Mouse (Mus musculus): ENCODE data around the gene Abcb1b. TPM values are rescaled to one million over a fixed set of nuclear protein-coding genes. Genes with fewer than 3 reads are reported as not detected.
"Not testable (repeated sequence)": the region's sequence is repeated elsewhere in the genome, so short reads cannot be mapped to it uniquely, and the experiment has no call there.

Gene Abcb1b
- total and polyA plus RNA-seq, 2 experiments = 0.23 to 1.1 TPM

- no peak overlapping the region for H3K4me3 ChIP-seq (ENCODE audit: insufficient read depth, low read depth, low read length)
- no peaks in the 10 kb centered on the region for H3K27me3 ChIP-seq (ENCODE audit: control insufficient read depth, insufficient read depth, low read length)
- no peak overlapping the region for H3K27ac ChIP-seq (replicated peaks; ENCODE audit: insufficient read depth, low read depth, low read length)
- H3K9ac ChIP-seq (ENCODE audit: low read depth, low read length) = no peak overlapping the region
- H3K79me2 ChIP-seq (ENCODE audit: control insufficient read depth, insufficient read depth, low read length) = no peaks in the 10 kb centered on the region
- no peaks in the 10 kb centered on the region; the same call in 1 of the 2 replicates for H3K4me1 ChIP-seq (ENCODE audit: control insufficient read depth, insufficient read depth, low read length)
- no peaks in the 10 kb centered on the region for H3K36me3 ChIP-seq (ENCODE audit: control insufficient read depth, insufficient read depth, low read length)
- WGBS = 84% methylated on average over 4 of the region's 4 CpGs
- DNase-seq (ENCODE audit: extremely low read depth, low read depth, low spot score) = no peak
- TF ChIP-seq POLR2A (IDR thresholded peaks at IDR 0.05; ENCODE audit: extremely low read depth, insufficient read depth, low read length) = no peak
- TF ChIP-seq CTCF (IDR thresholded peaks at IDR 0.05; ENCODE audit: low read depth, low read length) = no peak
Measured at GRCm38 (mm10) chr5:8850851-8851250, 52.9 kb downstream of the Abcb1b start.

- no peaks in the 10 kb centered on the region for H3K79me2 ChIP-seq (ENCODE audit: control insufficient read depth, insufficient read depth, low read length)
- TF ChIP-seq POLR2A (IDR thresholded peaks at IDR 0.05; ENCODE audit: extremely low read depth, insufficient read depth, low read length) (no peak), CTCF (IDR thresholded peaks at IDR 0.05; ENCODE audit: low read depth, low read length) (no peak)
- H3K4me1 ChIP-seq (ENCODE audit: control insufficient read depth, insufficient read depth, low read length) = no peaks in the 10 kb centered on the region
- DNase-seq (ENCODE audit: extremely low read depth, low read depth, low spot score) = no peak
- no peaks in the 10 kb centered on the region for H3K36me3 ChIP-seq (ENCODE audit: control insufficient read depth, insufficient read depth, low read length)
- H3K9ac ChIP-seq (ENCODE audit: low read depth, low read length) = no peak overlapping the region
- H3K27ac ChIP-seq (replicated peaks; ENCODE audit: insufficient read depth, low read depth, low read length) = no peak overlapping the region
- no peaks in the 10 kb centered on the region for H3K27me3 ChIP-seq (ENCODE audit: control insufficient read depth, insufficient read depth, low read length)
- WGBS = 78% methylated on average over 6 of the region's 6 CpGs
- H3K4me3 ChIP-seq (ENCODE audit: insufficient read depth, low read depth, low read length) = no peak overlapping the region
Measured at GRCm38 (mm10) chr5:8857201-8857600, 59.3 kb downstream of the Abcb1b start.

DNA sequence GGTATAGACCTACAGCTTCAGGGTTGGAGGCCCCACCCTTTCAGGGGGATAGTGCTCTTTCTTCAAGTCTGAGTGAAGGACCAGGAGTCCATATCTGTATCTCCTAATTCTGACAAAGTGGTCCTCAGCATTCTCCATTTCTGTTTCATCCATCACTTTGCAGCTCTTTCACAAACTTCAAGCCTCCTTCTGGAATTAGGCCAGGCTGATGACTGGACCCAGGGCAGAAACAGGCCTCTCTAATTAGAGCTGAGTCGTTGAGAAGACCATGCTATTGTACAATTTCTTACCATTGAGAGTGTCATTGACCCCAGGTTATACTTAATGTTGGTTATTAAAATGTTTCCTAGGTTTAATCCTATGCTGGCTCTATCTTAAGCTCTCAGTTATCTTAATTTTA, 63.9 kb downstream of the Abcb1b start:
- Histone ChIP-seq H3K4me3 (ENCODE audit: insufficient read depth, low read depth, low read length) (no peak overlapping the region), H3K9ac (ENCODE audit: low read depth, low read length) (no peak overlapping the region), H3K27ac (replicated peaks; ENCODE audit: insufficient read depth, low read depth, low read length) (no peak overlapping the region), H3K27me3 (ENCODE audit: control insufficient read depth, insufficient read depth, low read length) (no peaks in the 10 kb centered on the region), H3K79me2 (ENCODE audit: control insufficient read depth, insufficient read depth, low read length) (no peaks in the 10 kb centered on the region), H3K36me3 (ENCODE audit: control insufficient read depth, insufficient read depth, low read length) (no peaks in the 10 kb centered on the region), H3K4me1 (ENCODE audit: control insufficient read depth, insufficient read depth, low read length) (no peaks in the 10 kb centered on the region; the same call in 1 of the 2 replicates)
- DNase-seq (ENCODE audit: extremely low read depth, low read depth, low spot score) = no peak
- no peak for TF ChIP-seq POLR2A (IDR thresholded peaks at IDR 0.05; ENCODE audit: extremely low read depth, insufficient read depth, low read length)
- TF ChIP-seq CTCF (IDR thresholded peaks at IDR 0.05; ENCODE audit: low read depth, low read length) = no peak
- 65% methylated on average over 1 of the region's 1 CpGs for WGBS

GRCm38 (mm10) chr5:8863580-8864337, 65.8 kb downstream of the Abcb1b start:
- DNase-seq (ENCODE audit: extremely low read depth, low read depth, low spot score) = no peak
- 74% methylated on average over 14 of the region's 14 CpGs for WGBS
- Histone ChIP-seq H3K9ac (ENCODE audit: low read depth, low read length) (no peak overlapping the region), H3K4me3 (ENCODE audit: insufficient read depth, low read depth, low read length) (no peak overlapping the region), H3K27ac (replicated peaks; ENCODE audit: insufficient read depth, low read depth, low read length) (no peak overlapping the region), H3K4me1 (ENCODE audit: control insufficient read depth, insufficient read depth, low read length) (no peaks in the 10 kb centered on the region; the same call in 1 of the 2 replicates), H3K79me2 (ENCODE audit: control insufficient read depth, insufficient read depth, low read length) (no peaks in the 10 kb centered on the region), H3K36me3 (ENCODE audit: control insufficient read depth, insufficient read depth, low read length) (no peaks in the 10 kb centered on the region), H3K27me3 (ENCODE audit: control insufficient read depth, insufficient read depth, low read length) (no peaks in the 10 kb centered on the region)
- TF ChIP-seq CTCF (IDR thresholded peaks at IDR 0.05; ENCODE audit: low read depth, low read length) (no peak), POLR2A (IDR thresholded peaks at IDR 0.05; ENCODE audit: extremely low read depth, insufficient read depth, low read length) (no peak)

DNA sequence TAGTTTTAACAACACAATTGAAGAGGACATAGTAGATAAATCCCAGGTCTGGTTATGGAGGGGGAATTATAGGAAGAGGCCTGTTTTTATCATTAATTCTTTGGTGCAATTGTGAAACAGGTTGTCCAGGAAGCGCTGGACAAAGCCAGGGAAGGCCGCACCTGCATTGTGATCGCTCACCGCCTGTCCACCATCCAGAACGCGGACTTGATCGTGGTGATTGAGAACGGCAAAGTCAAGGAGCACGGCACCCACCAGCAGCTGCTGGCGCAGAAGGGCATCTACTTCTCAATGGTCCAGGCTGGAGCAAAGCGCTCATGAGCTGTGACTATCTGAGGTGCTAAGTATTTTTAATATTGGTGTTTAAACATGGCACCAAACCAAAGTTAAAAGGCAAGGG, 67.7 kb downstream of the Abcb1b start:
- not testable (repeated sequence) for H3K9ac ChIP-seq (ENCODE audit: low read depth, low read length); H3K4me3 ChIP-seq (ENCODE audit: insufficient read depth, low read depth, low read length); H3K4me1 ChIP-seq (ENCODE audit: control insufficient read depth, insufficient read depth, low read length); H3K27me3 ChIP-seq (ENCODE audit: control insufficient read depth, insufficient read depth, low read length); DNase-seq (ENCODE audit: extremely low read depth, low read depth, low spot score); H3K79me2 ChIP-seq (ENCODE audit: control insufficient read depth, insufficient read depth, low read length); H3K36me3 ChIP-seq (ENCODE audit: control insufficient read depth, insufficient read depth, low read length); H3K27ac ChIP-seq (replicated peaks; ENCODE audit: insufficient read depth, low read depth, low read length)
- 98% methylated on average over 11 of the region's 11 CpGs for WGBS

- no peak for DNase-seq (ENCODE audit: extremely low read depth, low read depth, low spot score)
- TF ChIP-seq CTCF (IDR thresholded peaks at IDR 0.05; ENCODE audit: low read depth, low read length) = no peak
- no peak for TF ChIP-seq POLR2A (IDR thresholded peaks at IDR 0.05; ENCODE audit: extremely low read depth, insufficient read depth, low read length)
- Histone ChIP-seq H3K4me3 (ENCODE audit: insufficient read depth, low read depth, low read length) (no peak overlapping the region), H3K27ac (replicated peaks; ENCODE audit: insufficient read depth, low read depth, low read length) (no peak overlapping the region), H3K36me3 (ENCODE audit: control insufficient read depth, insufficient read depth, low read length) (no peaks in the 10 kb centered on the region), H3K79me2 (ENCODE audit: control insufficient read depth, insufficient read depth, low read length) (no peaks in the 10 kb centered on the region), H3K27me3 (ENCODE audit: control insufficient read depth, insufficient read depth, low read length) (no peaks in the 10 kb centered on the region), H3K4me1 (ENCODE audit: control insufficient read depth, insufficient read depth, low read length) (no peaks in the 10 kb centered on the region; the same call in 1 of the 2 replicates), H3K9ac (ENCODE audit: low read depth, low read length) (no peak overlapping the region)
- 94% methylated on average over 5 of the region's 5 CpGs for WGBS
Measured at GRCm38 (mm10) chr5:8866366-8866765, 68.4 kb downstream of the Abcb1b start.
